In the genomic region with DNA sequence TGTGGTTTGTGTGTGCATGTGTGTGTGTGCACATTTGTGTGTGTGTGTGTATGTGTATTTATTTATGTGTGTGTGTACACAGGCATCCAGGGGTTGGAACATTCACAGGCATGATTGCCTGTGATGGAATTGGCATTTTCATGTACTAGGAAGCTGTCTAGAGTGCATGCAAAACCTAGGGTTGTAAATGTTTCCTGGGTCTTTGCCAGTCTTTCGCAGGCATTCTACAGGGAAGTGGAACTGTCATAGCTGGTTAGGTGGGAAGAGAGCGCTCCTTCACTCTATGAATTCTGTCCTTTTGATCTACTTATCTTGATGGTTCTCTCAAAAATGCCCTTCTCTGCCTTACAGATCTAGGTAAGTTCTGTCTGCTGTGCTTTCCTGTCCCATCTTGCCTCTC, we compare ENCODE assay signal across 11 mouse cellular contexts. TPM values are rescaled to one million over a fixed set of nuclear protein-coding genes. Genes with fewer than 3 reads are reported as not detected.
A peak's percentile ranks its signal among the peaks of the same experiment; 100 is the strongest.
DNase-seq lines count a peak whose midpoint lies in the region; ATAC-seq and TF ChIP-seq lines count a peak whose summit lies in the region.
"Had no signal": no experiment of that assay in that cellular context is flagged by ENCODE, and none has a peak within 500 bp of the region (broad histone marks: within the 10 kb centered on the region; RNA-seq: fewer than 3 reads in every experiment).

No protein-coding gene starts in this region.

- no peak for ATAC-seq in kidney, embryonic 14.5 days (ENCODE audit: low FRiP score, low TSS enrichment)
- no peak for ATAC-seq in embryonic facial prominence, embryonic 14.5 days (ENCODE audit: low read depth)
- ATAC-seq in hindbrain, postnatal 0 days: no peak
- no peak for ATAC-seq in neural tube, embryonic 13.5 days (ENCODE audit: low read depth)

- H3K27me3 ChIP-seq in kidney, embryonic 14.5 days (ENCODE audit: control insufficient read depth, insufficient read depth, low read length): no peaks in the 10 kb centered on the region
- H3K27me3 ChIP-seq in embryonic facial prominence, embryonic 14.5 days (replicated peaks; ENCODE audit: control insufficient read depth, insufficient read depth, low read length): no peaks in the 10 kb centered on the region
- no peaks in the 10 kb centered on the region for H3K27me3 ChIP-seq in hindbrain, postnatal 0 days (ENCODE audit: insufficient read depth, low read length)
- no peaks in the 10 kb centered on the region for H3K27me3 ChIP-seq in neural tube, embryonic 13.5 days

- no peak for DNase-seq in kidney, postnatal 4 days
- peak; percentile 57 for DNase-seq in embryonic facial prominence, embryonic 14.5 days (ENCODE audit: low spot score)
- peak; percentile 25 for DNase-seq in hindbrain, postnatal 0 days (ENCODE audit: low spot score)
- no peak for DNase-seq in ovary, adult 18-20 months (ENCODE audit: low spot score)
- DNase-seq in ovary, postnatal 36 days (ENCODE audit: low spot score): no peak
- no peak for DNase-seq in adrenal gland, postnatal 36 days

- no peaks in the 10 kb centered on the region for H3K9me3 ChIP-seq in kidney, embryonic 14.5 days (ENCODE audit: control insufficient read depth, low read length)
- no peaks in the 10 kb centered on the region for H3K9me3 ChIP-seq in embryonic facial prominence, embryonic 14.5 days (ENCODE audit: control insufficient read depth, low read length)
- no peaks in the 10 kb centered on the region for H3K9me3 ChIP-seq in hindbrain, postnatal 0 days (ENCODE audit: low read length)
- H3K9me3 ChIP-seq in neural tube, embryonic 13.5 days: no peaks in the 10 kb centered on the region

- peaks cover 14% of the 10 kb centered on the region; the same call in 1 of the 2 replicates for H3K4me1 ChIP-seq in kidney, embryonic 14.5 days (ENCODE audit: control insufficient read depth, insufficient read depth, low read length)
- peaks cover 7% of the 10 kb centered on the region; the same call in 1 of the 2 replicates for H3K4me1 ChIP-seq in embryonic facial prominence, embryonic 14.5 days (ENCODE audit: control insufficient read depth, insufficient read depth, low read length)
- no peaks in the 10 kb centered on the region for H3K4me1 ChIP-seq in hindbrain, postnatal 0 days (ENCODE audit: insufficient read depth, low read length)
- peaks cover 26% of the 10 kb centered on the region for H3K4me1 ChIP-seq in neural tube, embryonic 13.5 days (replicated peaks)

- TF ChIP-seq CTCF in hindbrain, postnatal 0 days (IDR thresholded peaks at IDR 0.05; ENCODE audit: low read depth): no peak

- H3K36me3 ChIP-seq in kidney, embryonic 14.5 days (ENCODE audit: control insufficient read depth, insufficient read depth, low read length): no peaks in the 10 kb centered on the region
- H3K36me3 ChIP-seq in embryonic facial prominence, embryonic 14.5 days (ENCODE audit: control insufficient read depth, insufficient read depth, low read length): no peaks in the 10 kb centered on the region
- H3K36me3 ChIP-seq in hindbrain, postnatal 0 days (ENCODE audit: insufficient read depth, low read length): no peaks in the 10 kb centered on the region
- H3K36me3 ChIP-seq in neural tube, embryonic 13.5 days: no peaks in the 10 kb centered on the region

- H3K4me3 ChIP-seq in kidney, embryonic 14.5 days (ENCODE audit: low read length): no peak overlapping the region
- no peak overlapping the region for H3K4me3 ChIP-seq in embryonic facial prominence, embryonic 14.5 days (ENCODE audit: low read depth, low read length)
- H3K4me3 ChIP-seq in hindbrain, postnatal 0 days (ENCODE audit: low read length): no peak overlapping the region
- H3K4me3 ChIP-seq in neural tube, embryonic 13.5 days: no peak overlapping the region

- H3K4me2 ChIP-seq in kidney, embryonic 14.5 days (replicated peaks; ENCODE audit: low read depth, low read length): peak overlapping the region; percentile 63
- H3K4me2 ChIP-seq in embryonic facial prominence, embryonic 14.5 days (ENCODE audit: low read depth, low read length): peak overlapping the region; percentile 76
- peak overlapping the region; percentile 65 for H3K4me2 ChIP-seq in hindbrain, postnatal 0 days (ENCODE audit: low read depth, low read length)
- H3K4me2 ChIP-seq in neural tube, embryonic 13.5 days: peak overlapping the region; percentile 63

- WGBS in kidney, embryonic 14.5 days: 53% methylated on average over 2 of the region's 2 CpGs
- 43% methylated on average over 2 of the region's 2 CpGs for WGBS in embryonic facial prominence, embryonic 14.5 days
- 49% methylated on average over 2 of the region's 2 CpGs for WGBS in hindbrain, postnatal 0 days
- 71% methylated on average over 2 of the region's 2 CpGs for WGBS in neural tube, embryonic 13.5 days

- peak overlapping the region; percentile 42; the same call in 1 of the 2 replicates for H3K9ac ChIP-seq in kidney, embryonic 14.5 days (ENCODE audit: low read depth, low read length)
- H3K9ac ChIP-seq in embryonic facial prominence, embryonic 14.5 days (ENCODE audit: low read depth, low read length): peak overlapping the region; percentile 57
- no peak overlapping the region for H3K9ac ChIP-seq in hindbrain, postnatal 0 days (replicated peaks; ENCODE audit: low read length)
- peak overlapping the region; percentile 59; the same call in 1 of the 2 replicates for H3K9ac ChIP-seq in neural tube, embryonic 13.5 days
- H3K9ac ChIP-seq: liver, postnatal 0 days had no signal

- H3K27ac ChIP-seq in kidney, embryonic 14.5 days (ENCODE audit: low read depth, low read length): no peak overlapping the region
- H3K27ac ChIP-seq in embryonic facial prominence, embryonic 14.5 days (replicated peaks; ENCODE audit: low read depth, low read length): peak overlapping the region; percentile 42
- peak overlapping the region; percentile 66; the same call in 1 of the 2 replicates for H3K27ac ChIP-seq in hindbrain, postnatal 0 days
- H3K27ac ChIP-seq in neural tube, embryonic 13.5 days (replicated peaks): no peak overlapping the region; the same call in 1 of the 2 replicates

RNA-seq across cellular contexts. Expression of a gene that starts 10.6 kb away (rescaled TPM):
- not detected in 2 replicates for polyA plus RNA-seq in kidney, embryonic 14.5 days (2014; fragmentation: Nextera tagmentation; extraction: Ambion mirVana)
- not detected in 2 replicates for polyA plus RNA-seq in embryonic facial prominence, embryonic 14.5 days (2014; fragmentation: Nextera tagmentation; extraction: Ambion mirVana)
- not detected in 2 replicates for total RNA-seq in hindbrain, postnatal 0 days (2014; rRNA removed)
- 0.24 TPM in 1 of 2 replicates, not detected in the other for polyA plus RNA-seq in hindbrain, postnatal 0 days (2015; fragmentation: Nextera tagmentation; extraction: Ambion mirVana)
- polyA plus RNA-seq in neural tube, embryonic 13.5 days (2015; fragmentation: Nextera tagmentation; extraction: Ambion mirVana): not detected in 2 replicates
- total RNA-seq in adrenal gland, postnatal 36 days (2021): not detected
- total RNA-seq: adrenal gland, adult 18-20 months; gastrocnemius, adult 8-10 months had no signal
- polyA plus RNA-seq: liver, postnatal 0 days had no signal

RNA-seq across cellular contexts. Expression of a gene that starts 19.9 kb away (rescaled TPM):
- not detected in 2 replicates for polyA plus RNA-seq in kidney, embryonic 14.5 days (2014; fragmentation: Nextera tagmentation; extraction: Ambion mirVana)
- polyA plus RNA-seq in embryonic facial prominence, embryonic 14.5 days (2014; fragmentation: Nextera tagmentation; extraction: Ambion mirVana): not detected in 2 replicates
- total RNA-seq in hindbrain, postnatal 0 days (2014; rRNA removed): not detected in 2 replicates
- not detected in 2 replicates for polyA plus RNA-seq in hindbrain, postnatal 0 days (2015; fragmentation: Nextera tagmentation; extraction: Ambion mirVana)
- not detected in 2 replicates for polyA plus RNA-seq in neural tube, embryonic 13.5 days (2015; fragmentation: Nextera tagmentation; extraction: Ambion mirVana)
- total RNA-seq in adrenal gland, postnatal 36 days (2021): not detected
- total RNA-seq: adrenal gland, adult 18-20 months; gastrocnemius, adult 8-10 months had no signal
- polyA plus RNA-seq: liver, postnatal 0 days had no signal

RNA-seq across cellular contexts. Expression of a gene that starts 25.8 kb away (rescaled TPM):
- polyA plus RNA-seq in kidney, embryonic 14.5 days (2014; fragmentation: Nextera tagmentation; extraction: Ambion mirVana): 19.5 and 22.4 TPM in 2 replicates
- 36.9 and 37.8 TPM in 2 replicates for polyA plus RNA-seq in embryonic facial prominence, embryonic 14.5 days (2014; fragmentation: Nextera tagmentation; extraction: Ambion mirVana)
- 24.1 and 51.7 TPM in 2 replicates for total RNA-seq in hindbrain, postnatal 0 days (2014; rRNA removed)
- polyA plus RNA-seq in hindbrain, postnatal 0 days (2015; fragmentation: Nextera tagmentation; extraction: Ambion mirVana): 5.9 and 6.7 TPM in 2 replicates
- 8.7 and 10.5 TPM in 2 replicates for polyA plus RNA-seq in neural tube, embryonic 13.5 days (2015; fragmentation: Nextera tagmentation; extraction: Ambion mirVana)
- total RNA-seq in adrenal gland, postnatal 36 days (2021): 100 to 1,000 TPM in 1 of 2 experiments, 10 to 100 TPM in 1; 79.5 to 109 TPM

Comparison
In these comparisons a context has a peak if more than half of its experiments do, and no peak if none do; other contexts are left out.
1. H3K27ac ChIP-seq: peak in embryonic facial prominence, embryonic 14.5 days (single experiment) and hindbrain, postnatal 0 days (single experiment); none in kidney, embryonic 14.5 days (single experiment) and neural tube, embryonic 13.5 days (single experiment).
2. DNase-seq: peak in embryonic facial prominence, embryonic 14.5 days (single experiment) and hindbrain, postnatal 0 days (single experiment); none in kidney, postnatal 4 days (0 of 2), ovary, adult 18-20 months (single experiment), ovary, postnatal 36 days (single experiment) and adrenal gland, postnatal 36 days (0 of 2).
3. Peak in every context shown above with its lines, with median percentiles within 50 percentile points of each other: H3K4me2 ChIP-seq.